Mouse (Mus musculus): ENCODE measurements at regions not wholly inside any gene's neighbourhood (a gene's known extent, or its start where the extent isn't known, plus 50 kb on each side); places are given as distances from the start of the nearest gene placed in this dataset.
"Not testable (repeated sequence)": the region's sequence is repeated elsewhere in the genome, so short reads cannot be mapped to it uniquely, and the experiment has no call there.

- ATAC-seq (ENCODE audit: low FRiP score, low TSS enrichment), result no peak
- 90% methylated on average over 3 of the region's 3 CpGs for WGBS
- no peak overlapping the region for H3K27ac ChIP-seq (replicated peaks; ENCODE audit: low read depth, low read length)
- H3K4me2 ChIP-seq (ENCODE audit: low read length), result no peak overlapping the region
- H3K4me3 ChIP-seq (replicated peaks; ENCODE audit: low read depth, low read length), result no peak overlapping the region
- no peaks in the 10 kb centered on the region for H3K36me3 ChIP-seq (ENCODE audit: control insufficient read depth, insufficient read depth, low read length)
- no peaks in the 10 kb centered on the region for H3K9me3 ChIP-seq (ENCODE audit: control insufficient read depth, low read length)
- DNase-seq, result no peak
- H3K9ac ChIP-seq (replicated peaks; ENCODE audit: low read length), result no peak overlapping the region
- H3K4me1 ChIP-seq (ENCODE audit: control insufficient read depth, insufficient read depth, low read length), result no peaks in the 10 kb centered on the region
- H3K27me3 ChIP-seq (ENCODE audit: control insufficient read depth, insufficient read depth, low read length), result no peaks in the 10 kb centered on the region
Measured at GRCm38 (mm10) chr4:38334529-38335149, 1115.5 kb upstream of the 1700009N14Rik start.

- no peak overlapping the region for H3K4me3 ChIP-seq (replicated peaks; ENCODE audit: low read depth, low read length)
- no peaks in the 10 kb centered on the region for H3K9me3 ChIP-seq (ENCODE audit: control insufficient read depth, low read length)
- no peak overlapping the region for H3K9ac ChIP-seq (replicated peaks; ENCODE audit: low read length)
- no peak for DNase-seq
- H3K4me1 ChIP-seq (ENCODE audit: control insufficient read depth, insufficient read depth, low read length), result no peaks in the 10 kb centered on the region
- H3K27me3 ChIP-seq (ENCODE audit: control insufficient read depth, insufficient read depth, low read length), result no peaks in the 10 kb centered on the region
- H3K36me3 ChIP-seq (ENCODE audit: control insufficient read depth, insufficient read depth, low read length), result no peaks in the 10 kb centered on the region
- no peak overlapping the region for H3K4me2 ChIP-seq (ENCODE audit: low read length)
- 66% methylated on average over 1 of the region's 1 CpGs for WGBS
- no peak overlapping the region for H3K27ac ChIP-seq (replicated peaks; ENCODE audit: low read depth, low read length)
- ATAC-seq (ENCODE audit: low FRiP score, low TSS enrichment), result no peak
Measured at GRCm38 (mm10) chr4:38335156-38335555, 1114.9 kb upstream of the 1700009N14Rik start.

- Histone ChIP-seq H3K9ac (replicated peaks; ENCODE audit: low read length) (no peak overlapping the region), H3K36me3 (ENCODE audit: control insufficient read depth, insufficient read depth, low read length) (no peaks in the 10 kb centered on the region), H3K27ac (replicated peaks; ENCODE audit: low read depth, low read length) (no peak overlapping the region), H3K4me2 (ENCODE audit: low read length) (no peak overlapping the region), H3K9me3 (ENCODE audit: control insufficient read depth, low read length) (no peaks in the 10 kb centered on the region), H3K27me3 (ENCODE audit: control insufficient read depth, insufficient read depth, low read length) (no peaks in the 10 kb centered on the region), H3K4me1 (ENCODE audit: control insufficient read depth, insufficient read depth, low read length) (no peaks in the 10 kb centered on the region), H3K4me3 (replicated peaks; ENCODE audit: low read depth, low read length) (no peak overlapping the region)
- WGBS, result 19% methylated on average over 1 of the region's 1 CpGs
- ATAC-seq (ENCODE audit: low FRiP score, low TSS enrichment), result no peak
- no peak for DNase-seq
Measured at GRCm38 (mm10) chr4:38371047-38371446, 1079.0 kb upstream of the 1700009N14Rik start.

GRCm38 (mm10) chr4:38381916-38382315, 1068.2 kb upstream of the 1700009N14Rik start:
- Histone ChIP-seq H3K9ac (replicated peaks; ENCODE audit: low read length) (no peak overlapping the region), H3K27ac (replicated peaks; ENCODE audit: low read depth, low read length) (no peak overlapping the region), H3K27me3 (ENCODE audit: control insufficient read depth, insufficient read depth, low read length) (no peaks in the 10 kb centered on the region), H3K4me1 (ENCODE audit: control insufficient read depth, insufficient read depth, low read length) (no peaks in the 10 kb centered on the region), H3K4me2 (ENCODE audit: low read length) (no peak overlapping the region), H3K4me3 (replicated peaks; ENCODE audit: low read depth, low read length) (no peak overlapping the region), H3K36me3 (ENCODE audit: control insufficient read depth, insufficient read depth, low read length) (no peaks in the 10 kb centered on the region), H3K9me3 (ENCODE audit: control insufficient read depth, low read length) (no peaks in the 10 kb centered on the region)
- ATAC-seq (ENCODE audit: low FRiP score, low TSS enrichment) (no peak), DNase-seq (no peak)
- WGBS, result 91% methylated on average over 3 of the region's 3 CpGs

- no peaks in the 10 kb centered on the region for H3K36me3 ChIP-seq (ENCODE audit: control insufficient read depth, insufficient read depth, low read length)
- ATAC-seq (ENCODE audit: low FRiP score, low TSS enrichment) (no peak), DNase-seq (no peak)
- no peaks in the 10 kb centered on the region for H3K4me1 ChIP-seq (ENCODE audit: control insufficient read depth, insufficient read depth, low read length)
- H3K9ac ChIP-seq (replicated peaks; ENCODE audit: low read length), result no peak overlapping the region
- no peak overlapping the region for H3K4me3 ChIP-seq (replicated peaks; ENCODE audit: low read depth, low read length)
- H3K27me3 ChIP-seq (ENCODE audit: control insufficient read depth, insufficient read depth, low read length), result no peaks in the 10 kb centered on the region
- no peak overlapping the region for H3K27ac ChIP-seq (replicated peaks; ENCODE audit: low read depth, low read length)
- H3K4me2 ChIP-seq (ENCODE audit: low read length), result no peak overlapping the region
- no peaks in the 10 kb centered on the region for H3K9me3 ChIP-seq (ENCODE audit: control insufficient read depth, low read length)
Measured at GRCm38 (mm10) chr4:38396635-38397034, 1053.5 kb upstream of the 1700009N14Rik start.

GRCm38 (mm10) chr4:38435326-38435725, 1014.8 kb upstream of the 1700009N14Rik start:
- not testable (repeated sequence) for H3K27me3 ChIP-seq (ENCODE audit: control insufficient read depth, insufficient read depth, low read length); H3K4me3 ChIP-seq (replicated peaks; ENCODE audit: low read depth, low read length); H3K9me3 ChIP-seq (ENCODE audit: control insufficient read depth, low read length); ATAC-seq (ENCODE audit: low FRiP score, low TSS enrichment); H3K36me3 ChIP-seq (ENCODE audit: control insufficient read depth, insufficient read depth, low read length); H3K9ac ChIP-seq (replicated peaks; ENCODE audit: low read length); H3K27ac ChIP-seq (replicated peaks; ENCODE audit: low read depth, low read length); H3K4me2 ChIP-seq (ENCODE audit: low read length); DNase-seq; H3K4me1 ChIP-seq (ENCODE audit: control insufficient read depth, insufficient read depth, low read length)

GRCm38 (mm10) chr4:38461473-38462194, 988.5 kb upstream of the 1700009N14Rik start:
- Histone ChIP-seq H3K9ac (replicated peaks; ENCODE audit: low read length) (no peak overlapping the region), H3K9me3 (ENCODE audit: control insufficient read depth, low read length) (no peaks in the 10 kb centered on the region), H3K4me1 (ENCODE audit: control insufficient read depth, insufficient read depth, low read length) (no peaks in the 10 kb centered on the region), H3K27me3 (ENCODE audit: control insufficient read depth, insufficient read depth, low read length) (no peaks in the 10 kb centered on the region), H3K4me3 (replicated peaks; ENCODE audit: low read depth, low read length) (no peak overlapping the region), H3K4me2 (ENCODE audit: low read length) (no peak overlapping the region), H3K27ac (replicated peaks; ENCODE audit: low read depth, low read length) (no peak overlapping the region), H3K36me3 (ENCODE audit: control insufficient read depth, insufficient read depth, low read length) (no peaks in the 10 kb centered on the region)
- DNase-seq (peak; percentile 26), ATAC-seq (ENCODE audit: low FRiP score, low TSS enrichment) (no peak)

GRCm38 (mm10) chr4:38498271-38498670, 951.8 kb upstream of the 1700009N14Rik start:
- no peaks in the 10 kb centered on the region for H3K36me3 ChIP-seq (ENCODE audit: control insufficient read depth, insufficient read depth, low read length)
- H3K27ac ChIP-seq (replicated peaks; ENCODE audit: low read depth, low read length), result no peak overlapping the region
- no peak overlapping the region for H3K9ac ChIP-seq (replicated peaks; ENCODE audit: low read length)
- ATAC-seq (ENCODE audit: low FRiP score, low TSS enrichment) (no peak), DNase-seq (no peak)
- WGBS, result 86% methylated on average over 2 of the region's 2 CpGs
- H3K4me2 ChIP-seq (ENCODE audit: low read length), result no peak overlapping the region
- no peaks in the 10 kb centered on the region for H3K4me1 ChIP-seq (ENCODE audit: control insufficient read depth, insufficient read depth, low read length)
- H3K4me3 ChIP-seq (replicated peaks; ENCODE audit: low read depth, low read length), result no peak overlapping the region
- H3K27me3 ChIP-seq (ENCODE audit: control insufficient read depth, insufficient read depth, low read length), result no peaks in the 10 kb centered on the region
- no peaks in the 10 kb centered on the region for H3K9me3 ChIP-seq (ENCODE audit: control insufficient read depth, low read length)

- 94% methylated on average over 1 of the region's 1 CpGs for WGBS
- no peaks in the 10 kb centered on the region for H3K4me1 ChIP-seq (ENCODE audit: control insufficient read depth, insufficient read depth, low read length)
- DNase-seq (no peak), ATAC-seq (ENCODE audit: low FRiP score, low TSS enrichment) (no peak)
- H3K9ac ChIP-seq (replicated peaks; ENCODE audit: low read length), result no peak overlapping the region
- H3K27ac ChIP-seq (replicated peaks; ENCODE audit: low read depth, low read length), result no peak overlapping the region
- H3K36me3 ChIP-seq (ENCODE audit: control insufficient read depth, insufficient read depth, low read length), result no peaks in the 10 kb centered on the region
- H3K4me2 ChIP-seq (ENCODE audit: low read length), result no peak overlapping the region
- no peaks in the 10 kb centered on the region for H3K9me3 ChIP-seq (ENCODE audit: control insufficient read depth, low read length)
- no peaks in the 10 kb centered on the region for H3K27me3 ChIP-seq (ENCODE audit: control insufficient read depth, insufficient read depth, low read length)
- no peak overlapping the region for H3K4me3 ChIP-seq (replicated peaks; ENCODE audit: low read depth, low read length)
Measured at GRCm38 (mm10) chr4:38505875-38506274, 944.2 kb upstream of the 1700009N14Rik start.

Measured in midbrain, embryonic 14.5 days (tissue).